Mouse (Mus musculus) hindbrain, embryonic 15.5 days (tissue): ENCODE measurements around the gene Rhno1. TPM values are rescaled to one million over a fixed set of nuclear protein-coding genes. Genes with fewer than 3 reads are reported as not detected.

ENCODE experiments used
- ATAC-seq: fragments of 200-750 bp; cut with Nextera tagmentation; 2 replicates; pipeline ENCODE4 v1.8.0; 2017; ENCODE audit warnings: low read depth, moderate number of reproducible peaks, moderate TSS enrichment; ENCODE audit not compliant: low FRiP score
- H3K27ac ChIP-seq: fragments of 300-500 bp; sonication (generic); replicated peaks from 2 replicates; pipeline ENCODE4 v1.5.1; 2015; ENCODE audit warnings: mild to moderate bottlenecking, inconsistent platforms
- H3K27me3 ChIP-seq: fragments of 300-500 bp; sonication (generic); 2 replicates; pipeline ENCODE4 v1.6.1; 2015; ENCODE audit warnings: control low read depth, inconsistent platforms
- H3K36me3 ChIP-seq: fragments of 300-500 bp; sonication (generic); 2 replicates; pipeline ENCODE4 v1.6.1; 2015; ENCODE audit warnings: control low read depth, inconsistent platforms
- H3K4me1 ChIP-seq: fragments of 300-500 bp; sonication (generic); replicated peaks from 2 replicates; pipeline ENCODE4 v1.6.1; 2015; ENCODE audit warnings: control low read depth, inconsistent platforms
- H3K4me2 ChIP-seq: fragments of 300-500 bp; sonication (generic); 2 replicates; pipeline ENCODE4 v1.6.1; 2015; ENCODE audit warnings: moderate library complexity, mild to moderate bottlenecking, inconsistent platforms
- H3K4me3 ChIP-seq: fragments of 300-500 bp; sonication (generic); 2 replicates; pipeline ENCODE4 v1.5.1; 2015; ENCODE audit warnings: mild to moderate bottlenecking, inconsistent platforms
- H3K9ac ChIP-seq: fragments of 300-500 bp; sonication (generic); 2 replicates; pipeline ENCODE4 v1.6.1; 2015; ENCODE audit warnings: inconsistent platforms
- H3K9me3 ChIP-seq: fragments of 300-500 bp; sonication (generic); 2 replicates; pipeline ENCODE4 v1.6.1; 2016; ENCODE audit warnings: control low read depth, inconsistent platforms
- WGBS: fragments of 180-500 bp; shearing (Covaris S2); methylation state at CpG from one replicate; pipeline ENCODE4 v1.1.7; 2015; 5-methylcytosine and 5-hydroxymethylcytosine counted together
- polyA plus RNA-seq: library from polyadenylated mRNA; unstranded; fragments of >200 nt; fragmentation: Nextera tagmentation; extraction: Ambion mirVana; gene quantifications from 2 replicates; pipeline ENCODE4 v1.2.1, GENCODE M21; 2015

Gene Rhno1
- polyA plus RNA-seq, 1 experiment from 2014 or later, result 80.7 TPM

DNA sequence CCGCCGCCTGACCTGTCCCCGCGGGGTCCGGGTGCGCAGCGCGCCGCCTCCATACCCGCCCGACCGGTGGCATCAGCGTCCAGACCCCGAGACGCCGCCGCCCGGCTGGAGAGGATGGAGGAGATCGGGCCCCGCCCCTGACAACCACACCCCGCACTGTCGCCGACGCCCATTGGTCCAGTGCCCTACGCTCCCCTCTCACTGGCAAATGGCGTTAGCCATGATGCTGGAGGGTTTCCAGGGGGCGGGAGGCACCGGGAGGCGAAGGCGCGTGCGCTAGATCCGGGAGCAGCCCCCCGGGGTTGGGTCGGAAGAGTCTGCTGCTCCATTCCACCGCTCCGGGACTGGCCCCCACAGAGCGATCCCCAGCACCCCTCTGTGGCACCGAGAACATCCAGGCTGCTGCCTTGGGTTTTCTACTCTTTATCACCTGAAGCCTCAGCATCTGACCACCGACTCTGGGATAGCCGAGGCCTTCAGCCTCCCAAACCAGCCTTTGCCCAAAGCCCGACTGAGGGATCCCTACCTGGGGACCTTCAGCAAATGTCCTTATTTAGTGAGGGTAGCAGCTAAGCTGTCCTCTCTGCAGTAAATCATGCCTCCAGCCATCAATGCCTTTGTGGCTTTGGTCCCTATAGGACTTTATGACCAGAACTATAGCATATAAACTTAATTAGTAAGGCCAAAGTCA lies 6.8 kb downstream of the Rhno1 start, which contains the start of gene Tulp3:
Gene Tulp3, minus strand, starts transcription at position 126 of the 691 bp plus-strand sequence.
- under 1% methylated on average over 41 of the region's 42 CpGs for WGBS
- ATAC-seq, result peak; percentile 98
- peak within 1 kb of the TSS; percentile 90 for H3K9ac ChIP-seq
- no peaks in the 10 kb centered on the region for H3K9me3 ChIP-seq
- peaks cover 42% of the 10 kb centered on the region for H3K4me1 ChIP-seq
- peak within 1 kb of the TSS; percentile 92 for H3K27ac ChIP-seq
- peak within 1 kb of the TSS; percentile 58 for H3K4me2 ChIP-seq
- H3K27me3 ChIP-seq, result no peaks in the 10 kb centered on the region
- H3K36me3 ChIP-seq, result peaks cover 11% of the 10 kb centered on the region; the same call in 1 of the 2 replicates
- H3K4me3 ChIP-seq, result peak within 1 kb of the TSS; percentile 85

DNA sequence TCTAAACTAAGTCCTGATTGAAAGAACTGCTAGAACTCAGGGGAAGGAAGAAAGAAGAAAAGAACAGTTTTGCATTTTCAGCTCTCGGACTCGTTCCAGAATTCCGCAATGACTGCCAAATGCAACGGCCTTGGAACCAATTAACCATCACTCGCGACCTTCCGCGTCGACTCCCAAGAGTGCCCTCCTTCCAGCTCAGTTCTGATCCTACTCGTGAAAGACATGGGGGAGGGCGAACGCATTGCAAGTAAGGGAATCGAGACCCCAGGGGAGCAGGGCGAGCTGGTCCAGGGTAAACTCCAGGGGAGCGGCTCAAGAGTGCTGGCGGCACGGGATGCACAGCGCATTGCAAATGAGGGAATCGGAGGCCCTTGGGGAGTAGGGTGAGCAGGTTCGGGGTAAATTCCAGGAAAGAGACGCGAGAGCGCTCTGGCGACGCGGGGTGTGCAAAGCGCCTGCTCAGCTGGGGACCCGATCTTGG lies 7.5 kb downstream of the Rhno1 start:
- Histone ChIP-seq H3K4me1 (peaks cover 36% of the 10 kb centered on the region), H3K4me2 (peak overlapping the region; percentile 58), H3K4me3 (peak overlapping the region; percentile 85), H3K36me3 (peaks cover 11% of the 10 kb centered on the region), H3K27ac (peak overlapping the region; percentile 92), H3K9ac (peak overlapping the region; percentile 90), H3K9me3 (no peaks in the 10 kb centered on the region), H3K27me3 (no peaks in the 10 kb centered on the region)
- ATAC-seq, result peak; percentile 78
- 0% methylated on average over 28 of the region's 28 CpGs for WGBS

DNA sequence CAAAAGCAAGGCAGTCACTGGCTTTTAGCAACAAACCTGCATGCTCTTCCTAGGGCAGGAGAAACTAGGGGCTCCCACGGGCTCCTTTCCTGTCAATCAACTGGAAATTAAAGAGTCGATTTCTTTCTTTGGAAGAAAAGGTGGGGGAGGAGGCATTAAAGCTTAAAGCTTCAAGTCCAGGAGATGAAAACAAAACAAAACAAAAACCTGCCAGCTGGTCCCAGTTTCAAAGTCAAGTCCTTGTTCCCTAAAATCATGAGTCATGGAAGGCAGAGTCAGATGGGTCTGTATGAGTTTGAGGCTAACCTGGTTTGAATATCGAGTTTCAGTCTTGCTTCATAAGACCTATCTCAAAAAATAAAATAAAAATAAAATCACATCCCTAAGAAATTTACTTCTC lies 8.6 kb downstream of the Rhno1 start:
- Histone ChIP-seq H3K9me3 (no peaks in the 10 kb centered on the region), H3K27ac (no peak overlapping the region), H3K4me1 (peaks cover 31% of the 10 kb centered on the region), H3K9ac (no peak overlapping the region; the same call in 1 of the 2 replicates), H3K36me3 (peaks cover 11% of the 10 kb centered on the region), H3K27me3 (no peaks in the 10 kb centered on the region), H3K4me2 (peak overlapping the region; percentile 58), H3K4me3 (peak overlapping the region; percentile 85)
- WGBS, result 52% methylated on average over 3 of the region's 3 CpGs
- no peak for ATAC-seq

DNA sequence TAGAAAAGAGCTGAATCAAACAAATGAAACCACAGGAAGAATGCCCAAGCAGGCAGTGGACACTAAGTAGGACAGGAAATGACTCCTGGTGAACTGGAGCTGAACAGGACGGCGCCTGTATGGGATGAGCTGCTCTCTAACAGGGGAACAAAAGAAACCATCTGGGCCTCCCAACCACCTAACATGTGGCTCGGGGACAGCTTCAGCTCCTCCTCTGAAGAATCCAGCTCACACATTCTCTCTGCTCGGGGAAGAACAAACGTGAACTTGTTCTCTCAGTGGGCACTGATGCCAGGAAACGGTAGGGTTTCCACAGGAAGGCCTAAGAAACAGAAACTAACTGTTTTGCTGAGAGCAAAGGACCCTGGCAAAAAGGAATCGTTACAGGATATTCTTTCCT lies 13.0 kb downstream of the Rhno1 start:
- Histone ChIP-seq H3K4me2 (no peak overlapping the region), H3K27me3 (no peaks in the 10 kb centered on the region), H3K9me3 (no peaks in the 10 kb centered on the region), H3K4me3 (no peak overlapping the region), H3K27ac (peak overlapping the region; percentile 55), H3K36me3 (no peaks in the 10 kb centered on the region; the same call in 1 of the 2 replicates), H3K9ac (no peak overlapping the region), H3K4me1 (peaks cover 26% of the 10 kb centered on the region)
- ATAC-seq, result peak; percentile 68
- 27% methylated on average over 7 of the region's 7 CpGs for WGBS

DNA sequence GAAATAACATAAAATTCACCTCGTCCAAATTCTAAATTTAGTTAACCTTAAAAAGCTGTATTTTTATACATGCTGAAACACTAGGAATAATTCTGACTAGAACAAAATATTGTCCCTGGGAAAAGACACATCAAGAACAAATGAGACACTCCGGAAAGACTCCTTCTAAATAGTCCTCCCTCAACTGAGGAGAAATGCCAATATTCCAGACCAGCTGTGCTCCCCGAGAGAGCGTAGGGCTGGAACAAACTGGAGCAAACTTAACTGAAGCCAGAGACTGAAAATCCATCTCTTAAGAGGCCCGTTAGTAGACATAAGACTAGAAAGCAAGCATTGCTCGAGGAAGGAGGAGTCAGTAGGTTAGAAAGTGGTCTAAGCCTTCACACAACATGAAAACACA lies 15.9 kb downstream of the Rhno1 start:
- WGBS, result 89% methylated on average over 6 of the region's 6 CpGs
- peaks cover 16% of the 10 kb centered on the region; the same call in 1 of the 2 replicates for H3K4me1 ChIP-seq
- no peak overlapping the region for H3K4me2 ChIP-seq
- H3K4me3 ChIP-seq, result no peak overlapping the region
- H3K9me3 ChIP-seq, result no peaks in the 10 kb centered on the region
- ATAC-seq, result no peak
- H3K27me3 ChIP-seq, result no peaks in the 10 kb centered on the region
- H3K36me3 ChIP-seq, result peaks cover 8% of the 10 kb centered on the region; the same call in 1 of the 2 replicates
- H3K27ac ChIP-seq, result no peak overlapping the region
- H3K9ac ChIP-seq, result no peak overlapping the region

DNA sequence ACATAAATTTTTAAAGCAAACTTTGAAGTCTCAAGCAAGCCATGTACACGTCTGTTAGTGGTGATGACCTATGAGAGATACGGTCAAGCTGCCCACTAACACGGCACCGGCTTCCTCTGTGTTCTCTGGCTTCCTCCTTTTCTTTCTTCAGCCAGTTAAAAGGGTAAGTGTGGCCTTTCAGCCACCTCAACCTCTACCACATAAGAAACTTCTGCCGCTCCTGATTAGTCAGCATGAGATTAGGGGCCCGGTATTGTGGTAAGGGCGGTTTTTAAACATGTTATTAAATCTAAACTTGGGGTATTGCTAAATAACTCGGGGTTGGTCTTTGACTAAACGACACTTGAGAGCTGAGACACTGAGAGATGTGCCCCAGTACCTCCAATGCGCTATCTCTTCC lies 17.1 kb downstream of the Rhno1 start:
- no peak overlapping the region for H3K4me2 ChIP-seq
- H3K4me1 ChIP-seq, result peaks cover 16% of the 10 kb centered on the region; the same call in 1 of the 2 replicates
- ATAC-seq, result no peak
- H3K36me3 ChIP-seq, result peaks cover 8% of the 10 kb centered on the region; the same call in 1 of the 2 replicates
- no peak overlapping the region for H3K9ac ChIP-seq
- no peak overlapping the region for H3K27ac ChIP-seq
- no peak overlapping the region for H3K4me3 ChIP-seq
- no peaks in the 10 kb centered on the region for H3K9me3 ChIP-seq
- WGBS, result 93% methylated on average over 10 of the region's 10 CpGs
- no peaks in the 10 kb centered on the region for H3K27me3 ChIP-seq

DNA sequence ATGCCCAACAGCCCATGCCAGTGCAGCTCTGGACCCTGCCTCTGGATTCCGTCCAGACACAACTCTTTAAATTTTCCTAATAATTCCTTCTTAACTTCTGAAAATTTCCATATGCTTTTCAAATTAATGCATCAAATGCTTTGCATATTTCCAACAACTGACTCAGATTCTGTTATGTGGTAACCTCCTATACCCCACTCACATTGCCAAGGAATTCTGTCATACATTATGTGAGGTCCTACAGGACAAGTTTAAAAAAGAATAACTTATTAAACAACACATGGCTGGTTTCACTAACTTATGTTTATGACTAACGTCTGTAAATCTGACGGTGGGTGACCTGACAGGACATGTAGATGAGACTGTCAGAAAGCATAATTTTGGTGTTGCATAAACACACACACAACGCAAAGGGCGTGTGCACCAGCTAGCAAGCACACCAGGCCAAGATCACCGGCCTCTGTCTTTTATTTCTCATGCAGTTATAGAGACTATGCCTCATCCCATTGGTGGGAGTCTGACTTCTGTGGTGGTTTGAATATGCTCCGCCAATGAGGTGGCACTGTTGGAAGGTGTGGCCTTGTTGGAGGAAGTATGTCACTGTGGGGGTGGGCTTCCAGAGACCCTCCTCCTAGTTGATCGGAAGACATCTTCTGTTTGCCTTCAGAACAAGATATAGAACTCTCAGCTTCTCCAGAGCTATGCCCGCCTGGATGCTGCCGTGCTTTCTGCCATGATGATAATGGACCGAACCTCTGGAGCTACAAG lies 20.6 kb downstream of the Rhno1 start:
- Histone ChIP-seq H3K9me3 (no peaks in the 10 kb centered on the region), H3K36me3 (0 out of 2 replicates have a peak, but pooled peaks cover 8% of the 10 kb centered on the region), H3K9ac (no peak overlapping the region), H3K27me3 (no peaks in the 10 kb centered on the region), H3K27ac (no peak overlapping the region), H3K4me3 (no peak overlapping the region), H3K4me1 (peaks cover 18% of the 10 kb centered on the region), H3K4me2 (no peak overlapping the region)
- WGBS, result 97% methylated on average over 11 of the region's 11 CpGs
- ATAC-seq, result no peak

DNA sequence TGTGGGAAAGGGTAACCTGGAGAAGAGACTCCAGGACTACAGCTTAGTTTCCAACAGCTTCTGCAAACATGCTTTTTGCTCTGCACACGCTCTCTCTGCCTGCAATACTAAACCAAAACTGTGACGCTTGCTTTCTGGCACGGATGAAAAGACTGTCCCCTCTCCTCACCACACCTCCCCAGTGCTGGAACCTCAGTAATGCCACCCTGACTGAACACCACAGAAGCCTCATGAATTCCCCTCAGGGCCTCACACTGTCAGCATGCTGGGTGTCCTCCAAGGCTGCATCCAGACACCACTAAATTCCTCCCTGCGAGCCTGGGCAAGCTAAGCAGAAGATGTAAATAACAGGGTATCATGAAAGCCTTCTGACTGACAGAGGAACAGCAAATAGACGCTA lies 23.8 kb downstream of the Rhno1 start:
- Histone ChIP-seq H3K27me3 (no peaks in the 10 kb centered on the region), H3K27ac (peak overlapping the region; percentile 53; the same call in 1 of the 2 replicates), H3K4me3 (no peak overlapping the region), H3K4me2 (no peak overlapping the region), H3K9me3 (no peaks in the 10 kb centered on the region), H3K4me1 (peaks cover 21% of the 10 kb centered on the region), H3K9ac (no peak overlapping the region), H3K36me3 (peaks cover 8% of the 10 kb centered on the region; the same call in 1 of the 2 replicates)
- WGBS, result 54% methylated on average over 5 of the region's 5 CpGs
- peak; percentile 45; the same call in 1 of the 2 replicates for ATAC-seq

DNA sequence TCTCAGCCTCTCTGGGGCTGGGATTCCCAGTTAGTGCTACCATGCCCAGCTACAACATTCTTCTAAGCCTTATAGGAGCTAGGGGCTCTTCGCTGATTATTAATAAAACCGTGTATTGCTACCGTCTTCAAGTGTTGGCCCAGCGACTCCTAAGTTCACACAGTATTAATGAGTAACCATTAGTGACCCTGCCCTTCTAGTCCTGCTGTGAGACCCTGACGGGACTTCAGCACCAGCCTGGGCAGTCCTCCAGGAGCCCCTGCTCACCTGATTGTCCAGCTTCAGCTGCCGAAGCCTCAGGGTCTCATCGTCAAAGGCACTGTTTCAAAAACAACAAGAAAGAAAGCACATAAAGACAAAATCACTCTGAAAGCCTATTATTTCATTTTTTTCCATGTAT lies 25.2 kb downstream of the Rhno1 start:
- Histone ChIP-seq H3K4me1 (peaks cover 21% of the 10 kb centered on the region), H3K9me3 (no peaks in the 10 kb centered on the region), H3K36me3 (peaks cover 8% of the 10 kb centered on the region), H3K27ac (no peak overlapping the region), H3K9ac (no peak overlapping the region), H3K4me3 (no peak overlapping the region), H3K4me2 (no peak overlapping the region), H3K27me3 (no peaks in the 10 kb centered on the region)
- WGBS, result 79% methylated on average over 7 of the region's 7 CpGs
- no peak for ATAC-seq

DNA sequence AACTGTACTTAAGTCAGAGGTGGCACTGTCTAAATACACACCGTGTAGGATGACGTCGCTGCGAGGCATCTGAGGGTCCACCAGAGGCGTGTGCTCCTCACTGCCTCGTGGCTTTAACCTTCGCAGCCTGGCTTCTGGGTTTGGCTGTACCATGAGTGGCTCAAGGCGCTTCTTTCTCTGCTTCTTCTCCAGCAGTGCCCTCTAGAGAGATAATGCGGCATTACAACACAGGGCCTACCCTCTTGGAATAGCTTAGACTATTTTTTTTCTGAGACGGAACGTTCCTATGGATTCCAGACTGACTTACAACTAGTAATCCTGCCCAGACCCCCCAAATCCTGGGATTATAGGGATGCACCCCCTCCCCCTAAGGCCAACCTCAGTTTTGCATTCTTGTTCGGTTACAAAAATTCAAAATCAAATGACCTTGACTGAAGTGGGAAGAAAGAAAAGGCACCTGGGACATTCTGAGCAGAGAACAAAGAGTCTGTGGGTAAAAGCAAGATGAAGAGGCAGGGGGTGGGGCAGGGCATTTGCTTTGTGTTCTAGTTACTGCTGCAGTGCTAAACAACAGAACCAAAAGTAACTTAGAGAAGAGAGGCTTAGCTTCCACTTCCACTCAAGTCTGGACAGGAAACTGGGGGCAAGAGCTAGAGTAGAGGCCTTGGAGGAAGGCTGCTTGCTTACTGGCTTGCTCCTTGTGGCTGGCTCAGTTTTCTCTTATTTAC lies 28.1 kb downstream of the Rhno1 start:
- peak; percentile 72 for ATAC-seq
- WGBS, result 25% methylated on average over 12 of the region's 12 CpGs
- H3K4me2 ChIP-seq, result no peak overlapping the region
- peaks cover 24% of the 10 kb centered on the region for H3K36me3 ChIP-seq
- no peak overlapping the region for H3K4me3 ChIP-seq
- 0 out of 2 replicates have a peak overlapping the region, but pooled peaks have one; percentile 11 for H3K27ac ChIP-seq
- no peaks in the 10 kb centered on the region for H3K9me3 ChIP-seq
- H3K27me3 ChIP-seq, result no peaks in the 10 kb centered on the region
- H3K9ac ChIP-seq, result no peak overlapping the region
- H3K4me1 ChIP-seq, result peaks cover 16% of the 10 kb centered on the region

DNA sequence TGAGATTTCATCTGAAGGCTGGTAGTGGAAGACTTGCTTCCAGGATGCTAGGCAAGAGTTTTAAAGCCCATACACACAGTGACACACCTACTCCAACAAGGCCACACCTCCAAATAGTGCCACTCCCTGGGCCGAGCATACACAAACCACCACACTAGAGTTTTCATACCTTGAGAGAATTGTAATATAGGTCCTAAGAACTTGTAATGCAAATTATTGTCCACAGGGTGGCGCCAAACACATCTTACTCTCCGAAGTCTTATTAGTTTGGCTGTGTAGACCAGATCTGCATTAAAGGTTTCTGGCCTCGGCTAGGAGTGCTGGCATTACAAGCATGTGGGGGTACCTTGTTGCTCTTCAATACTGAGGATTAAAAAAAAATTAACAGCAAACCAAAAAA lies 44.4 kb downstream of the Rhno1 start:
- Histone ChIP-seq H3K4me2 (no peak overlapping the region), H3K9ac (no peak overlapping the region), H3K4me3 (no peak overlapping the region), H3K27ac (no peak overlapping the region), H3K36me3 (peaks cover 19% of the 10 kb centered on the region), H3K9me3 (no peaks in the 10 kb centered on the region), H3K4me1 (no peaks in the 10 kb centered on the region), H3K27me3 (no peaks in the 10 kb centered on the region)
- 8% methylated on average over 4 of the region's 4 CpGs for WGBS
- peak; percentile 67 for ATAC-seq
